Comparison of ENCODE assay signal across 13 mouse cellular contexts in genomic region chr15:84443631-84444030, GRCm38 (mm10). TPM values are rescaled to one million over a fixed set of nuclear protein-coding genes. Genes with fewer than 3 reads are reported as not detected.
A peak's percentile ranks its signal among the peaks of the same experiment; 100 is the strongest.
DNase-seq lines count a peak whose midpoint lies in the region; ATAC-seq lines count a peak whose summit lies in the region.
"Had no signal": no experiment of that assay in that cellular context is flagged by ENCODE, and none has a peak within 500 bp of the region (broad histone marks: within the 10 kb centered on the region; RNA-seq: fewer than 3 reads in every experiment).

No protein-coding gene starts in this region.

- no peak overlapping the region for H3K4me2 ChIP-seq in embryonic facial prominence, embryonic 11.5 days (ENCODE audit: low read depth, low read length)
- peak overlapping the region; percentile 89 for H3K4me2 ChIP-seq in hindbrain, embryonic 14.5 days (replicated peaks)
- H3K4me2 ChIP-seq in neural tube, embryonic 14.5 days (ENCODE audit: low read depth, low read length): peak overlapping the region; percentile 23; the same call in 1 of the 2 replicates
- H3K4me2 ChIP-seq: heart, embryonic 15.5 days had no signal

- DNase-seq in embryonic facial prominence, embryonic 11.5 days (ENCODE audit: low spot score): no peak
- DNase-seq in embryonic facial prominence, embryonic 10.5 days (ENCODE audit: low spot score): no peak
- no peak for DNase-seq in hindbrain, embryonic 14.5 days (ENCODE audit: low spot score)
- DNase-seq in kidney, postnatal 36 days: peak; percentile 51 to 67
- no peak for DNase-seq in heart, adult 8-10 months (ENCODE audit: low spot score)
- DNase-seq in cerebellum, postnatal 25 days: no peak
- DNase-seq: adrenal gland, postnatal 10 days; cerebellum, adult 9-11 months; liver, postnatal 0 days had no signal

- peaks cover 7% of the 10 kb centered on the region; the same call in 1 of the 2 replicates for H3K4me1 ChIP-seq in embryonic facial prominence, embryonic 11.5 days (ENCODE audit: control insufficient read depth, insufficient read depth, low read length)
- peaks cover 64% of the 10 kb centered on the region for H3K4me1 ChIP-seq in embryonic facial prominence, embryonic 10.5 days
- H3K4me1 ChIP-seq in hindbrain, embryonic 14.5 days (replicated peaks; ENCODE audit: control insufficient read depth, insufficient read depth, low read length): peaks cover 33% of the 10 kb centered on the region
- peaks cover 9% of the 10 kb centered on the region; the same call in 1 of the 2 replicates for H3K4me1 ChIP-seq in neural tube, embryonic 14.5 days (ENCODE audit: control insufficient read depth, insufficient read depth, low read length)

- ATAC-seq in embryonic facial prominence, embryonic 11.5 days (replicated peaks; ENCODE audit: insufficient number of reproducible peaks, low FRiP score, low TSS enrichment, low read depth): 0 out of 2 replicates have a peak, but pooled peaks have one; percentile 2
- no peak for ATAC-seq in hindbrain, embryonic 14.5 days (ENCODE audit: low FRiP score)
- no peak for ATAC-seq in neural tube, embryonic 14.5 days (ENCODE audit: low read depth)
- ATAC-seq in erythroid progenitor cell, adult 5-6 weeks (replicated peaks; ENCODE audit: low FRiP score, poor library complexity, severe bottlenecking): no peak
- ATAC-seq: liver, postnatal 0 days had no signal

- peaks cover 30% of the 10 kb centered on the region for H3K27me3 ChIP-seq in embryonic facial prominence, embryonic 11.5 days (ENCODE audit: control insufficient read depth, insufficient read depth, low read length)
- H3K27me3 ChIP-seq in embryonic facial prominence, embryonic 10.5 days (replicated peaks; ENCODE audit: low read depth, poor library complexity, severe bottlenecking): peaks cover 99% of the 10 kb centered on the region
- peaks cover 15% of the 10 kb centered on the region for H3K27me3 ChIP-seq in hindbrain, embryonic 14.5 days (ENCODE audit: control insufficient read depth, insufficient read depth, low read length)
- H3K27me3 ChIP-seq in neural tube, embryonic 14.5 days (ENCODE audit: control insufficient read depth, insufficient read depth, low read length): no peaks in the 10 kb centered on the region; the same call in 1 of the 2 replicates

- H3K27ac ChIP-seq in embryonic facial prominence, embryonic 11.5 days (replicated peaks; ENCODE audit: low read depth, low read length): no peak overlapping the region
- no peak overlapping the region for H3K27ac ChIP-seq in embryonic facial prominence, embryonic 10.5 days (replicated peaks)
- H3K27ac ChIP-seq in hindbrain, embryonic 14.5 days: no peak overlapping the region
- H3K27ac ChIP-seq in neural tube, embryonic 14.5 days (ENCODE audit: low read depth, low read length): no peak overlapping the region
- H3K27ac ChIP-seq: heart, embryonic 15.5 days had no signal

- WGBS in embryonic facial prominence, embryonic 11.5 days: 39% methylated on average over 10 of the region's 10 CpGs
- 35% methylated on average over 10 of the region's 10 CpGs for WGBS in embryonic facial prominence, embryonic 10.5 days
- WGBS in hindbrain, embryonic 14.5 days: 21% methylated on average over 10 of the region's 10 CpGs
- WGBS in neural tube, embryonic 14.5 days: 40% methylated on average over 10 of the region's 10 CpGs

- H3K9ac ChIP-seq in embryonic facial prominence, embryonic 11.5 days (replicated peaks; ENCODE audit: low read length): no peak overlapping the region
- H3K9ac ChIP-seq in hindbrain, embryonic 14.5 days: peak overlapping the region; percentile 34
- peak overlapping the region; percentile 18; the same call in 1 of the 2 replicates for H3K9ac ChIP-seq in neural tube, embryonic 14.5 days (replicated peaks; ENCODE audit: low read depth, low read length)
- H3K9ac ChIP-seq: heart, embryonic 15.5 days; liver, postnatal 0 days had no signal

- no peaks in the 10 kb centered on the region for H3K9me3 ChIP-seq in embryonic facial prominence, embryonic 11.5 days (replicated peaks; ENCODE audit: control insufficient read depth, low read length)
- no peaks in the 10 kb centered on the region for H3K9me3 ChIP-seq in embryonic facial prominence, embryonic 10.5 days
- H3K9me3 ChIP-seq in hindbrain, embryonic 14.5 days (ENCODE audit: control insufficient read depth, low read length): no peaks in the 10 kb centered on the region
- H3K9me3 ChIP-seq in neural tube, embryonic 14.5 days (ENCODE audit: control insufficient read depth, low read length): no peaks in the 10 kb centered on the region
- H3K9me3 ChIP-seq: heart, embryonic 15.5 days had no signal

- H3K36me3 ChIP-seq in embryonic facial prominence, embryonic 11.5 days (replicated peaks; ENCODE audit: control insufficient read depth, insufficient read depth, low read depth, low read length): no peaks in the 10 kb centered on the region
- no peaks in the 10 kb centered on the region for H3K36me3 ChIP-seq in embryonic facial prominence, embryonic 10.5 days (replicated peaks)
- H3K36me3 ChIP-seq in hindbrain, embryonic 14.5 days (replicated peaks; ENCODE audit: control insufficient read depth, insufficient read depth): no peaks in the 10 kb centered on the region
- no peaks in the 10 kb centered on the region for H3K36me3 ChIP-seq in neural tube, embryonic 14.5 days (ENCODE audit: control insufficient read depth, insufficient read depth, low read length)
- H3K36me3 ChIP-seq: heart, embryonic 15.5 days had no signal

- H3K4me3 ChIP-seq in embryonic facial prominence, embryonic 11.5 days (ENCODE audit: low read depth, low read length): no peak overlapping the region
- H3K4me3 ChIP-seq in embryonic facial prominence, embryonic 10.5 days: no peak overlapping the region
- 0 out of 2 replicates have a peak overlapping the region, but pooled peaks have one; percentile 6 for H3K4me3 ChIP-seq in hindbrain, embryonic 14.5 days (replicated peaks; ENCODE audit: low read length)
- no peak overlapping the region for H3K4me3 ChIP-seq in neural tube, embryonic 14.5 days (ENCODE audit: low read depth, low read length)
- H3K4me3 ChIP-seq: heart, embryonic 15.5 days had no signal

RNA-seq across cellular contexts. Expression of gene Shisal1, which starts 3.3 kb away (rescaled TPM):
- 2.6 and 2.9 TPM in 2 replicates for polyA plus RNA-seq in embryonic facial prominence, embryonic 11.5 days (2014; fragmentation: Nextera tagmentation; extraction: Ambion mirVana)
- 1.9 and 2.2 TPM in 2 replicates for polyA plus RNA-seq in embryonic facial prominence, embryonic 10.5 days (2016; fragmentation: Nextera tagmentation; extraction: Ambion mirVana)
- 13.1 and 15.4 TPM in 2 replicates for polyA plus RNA-seq in hindbrain, embryonic 14.5 days (2014; fragmentation: Nextera tagmentation; extraction: Ambion mirVana)
- polyA plus RNA-seq in neural tube, embryonic 14.5 days (2014; fragmentation: Nextera tagmentation; extraction: Ambion mirVana): 5.5 and 11.9 TPM in 2 replicates
- total RNA-seq in heart, adult 8-10 months (2022): 1 to 10 TPM; 1.0 to 1.6 (median 1.5) TPM
- not detected in 2 replicates for total RNA-seq in erythroid progenitor cell, adult 5-6 weeks (2015; ENCODE audit: low replicate concordance)
- total RNA-seq in erythroid progenitor cell, adult 5-6 weeks (2017; ENCODE audit: low replicate concordance): not detected in 2 replicates
- total RNA-seq: MEL had no signal

Comparison
In these comparisons a context has a peak if more than half of its experiments do, and no peak if none do; other contexts are left out.
1. DNase-seq: peak in kidney, postnatal 36 days (2 of 2); none in embryonic facial prominence, embryonic 11.5 days (single experiment), embryonic facial prominence, embryonic 10.5 days (single experiment), hindbrain, embryonic 14.5 days (single experiment), heart, adult 8-10 months (single experiment) and cerebellum, postnatal 25 days (0 of 2).